Mouse (Mus musculus): ENCODE data around the gene Fbxl7. TPM values are rescaled to one million over a fixed set of nuclear protein-coding genes. Genes with fewer than 3 reads are reported as not detected.

The Fbxl7 gene
- 11.8 and 13.6 TPM in 2 replicates for total RNA-seq (2014; rRNA removed)
- 4.6 and 4.8 TPM in 2 replicates for polyA plus RNA-seq (2015; fragmentation: Nextera tagmentation; extraction: Ambion mirVana)

GRCm38 (mm10) chr15:26895251-26895711, at the start of gene Fbxl7:
Gene Fbxl7 (minus strand): TSS chr15:26895580.
- under 1% methylated on average over 47 of the region's 58 CpGs for WGBS
- peak; percentile 92 for ATAC-seq
- peak within 1 kb of the TSS; percentile 76 for H3K9ac ChIP-seq (replicated peaks; ENCODE audit: low read length)
- peak within 1 kb of the TSS; percentile 92 for H3K4me2 ChIP-seq (ENCODE audit: low read depth, low read length)
- peak; percentile 18 for TF ChIP-seq CTCF (IDR thresholded peaks at IDR 0.05; ENCODE audit: low read depth)
- no peaks in the 10 kb centered on the region for H3K9me3 ChIP-seq (ENCODE audit: low read length)
- H3K36me3 ChIP-seq (ENCODE audit: insufficient read depth, low read length), result no peaks in the 10 kb centered on the region
- H3K4me1 ChIP-seq (ENCODE audit: insufficient read depth, low read length), result peaks cover 8% of the 10 kb centered on the region; the same call in 1 of the 2 replicates
- H3K27ac ChIP-seq, result peak within 1 kb of the TSS; percentile 78
- DNase-seq (ENCODE audit: low spot score), result peak; percentile 88
- peak within 1 kb of the TSS; percentile 96 for H3K4me3 ChIP-seq (ENCODE audit: low read length)
- H3K27me3 ChIP-seq (ENCODE audit: insufficient read depth, low read length), result no peaks in the 10 kb centered on the region

GRCm38 (mm10) chr15:26922026-26922425, 26.6 kb upstream of the Fbxl7 start:
- Histone ChIP-seq H3K4me1 (ENCODE audit: insufficient read depth, low read length) (no peaks in the 10 kb centered on the region), H3K27me3 (ENCODE audit: insufficient read depth, low read length) (no peaks in the 10 kb centered on the region), H3K9me3 (ENCODE audit: low read length) (no peaks in the 10 kb centered on the region), H3K4me3 (ENCODE audit: low read length) (no peak overlapping the region), H3K27ac (no peak overlapping the region), H3K9ac (replicated peaks; ENCODE audit: low read length) (no peak overlapping the region), H3K4me2 (ENCODE audit: low read depth, low read length) (no peak overlapping the region), H3K36me3 (ENCODE audit: insufficient read depth, low read length) (no peaks in the 10 kb centered on the region)
- DNase-seq (ENCODE audit: low spot score) (no peak), ATAC-seq (no peak)
- no peak for TF ChIP-seq CTCF (IDR thresholded peaks at IDR 0.05; ENCODE audit: low read depth)
- 66% methylated on average over 2 of the region's 2 CpGs for WGBS

- H3K36me3 ChIP-seq (ENCODE audit: insufficient read depth, low read length), result no peaks in the 10 kb centered on the region
- H3K4me1 ChIP-seq (ENCODE audit: insufficient read depth, low read length), result no peaks in the 10 kb centered on the region
- no peak overlapping the region for H3K4me2 ChIP-seq (ENCODE audit: low read depth, low read length)
- DNase-seq (ENCODE audit: low spot score) (no peak), ATAC-seq (no peak)
- no peak overlapping the region for H3K27ac ChIP-seq
- no peaks in the 10 kb centered on the region for H3K27me3 ChIP-seq (ENCODE audit: insufficient read depth, low read length)
- no peak for TF ChIP-seq CTCF (IDR thresholded peaks at IDR 0.05; ENCODE audit: low read depth)
- H3K9me3 ChIP-seq (ENCODE audit: low read length), result no peaks in the 10 kb centered on the region
- no peak overlapping the region for H3K9ac ChIP-seq (replicated peaks; ENCODE audit: low read length)
- no peak overlapping the region for H3K4me3 ChIP-seq (ENCODE audit: low read length)
Observed at GRCm38 (mm10) chr15:26913427-26913826, 18.0 kb upstream of the Fbxl7 start.

- DNase-seq (ENCODE audit: low spot score) (peak; percentile 30), ATAC-seq (0 out of 2 replicates have a peak, but pooled peaks have one; percentile 15)
- Histone ChIP-seq H3K9me3 (ENCODE audit: low read length) (no peaks in the 10 kb centered on the region), H3K36me3 (ENCODE audit: insufficient read depth, low read length) (no peaks in the 10 kb centered on the region), H3K27me3 (ENCODE audit: insufficient read depth, low read length) (no peaks in the 10 kb centered on the region), H3K9ac (replicated peaks; ENCODE audit: low read length) (peak overlapping the region; percentile 76), H3K4me2 (ENCODE audit: low read depth, low read length) (peak overlapping the region; percentile 92), H3K27ac (peak overlapping the region; percentile 78), H3K4me1 (ENCODE audit: insufficient read depth, low read length) (peaks cover 8% of the 10 kb centered on the region; the same call in 1 of the 2 replicates), H3K4me3 (ENCODE audit: low read length) (peak overlapping the region; percentile 96)
- no peak for TF ChIP-seq CTCF (IDR thresholded peaks at IDR 0.05; ENCODE audit: low read depth)
- WGBS, result 0% methylated on average over 14 of the region's 14 CpGs
Observed at GRCm38 (mm10) chr15:26895761-26896160, 381 bp upstream of the Fbxl7 start.

GRCm38 (mm10) chr15:26894801-26895229, 565 bp downstream of the Fbxl7 start:
- Histone ChIP-seq H3K9me3 (ENCODE audit: low read length) (no peaks in the 10 kb centered on the region), H3K36me3 (ENCODE audit: insufficient read depth, low read length) (no peaks in the 10 kb centered on the region), H3K4me3 (ENCODE audit: low read length) (peak overlapping the region; percentile 96), H3K9ac (replicated peaks; ENCODE audit: low read length) (peak overlapping the region; percentile 76), H3K4me2 (ENCODE audit: low read depth, low read length) (peak overlapping the region; percentile 92), H3K27ac (peak overlapping the region; percentile 78), H3K4me1 (ENCODE audit: insufficient read depth, low read length) (peaks cover 8% of the 10 kb centered on the region; the same call in 1 of the 2 replicates), H3K27me3 (ENCODE audit: insufficient read depth, low read length) (no peaks in the 10 kb centered on the region)
- TF ChIP-seq CTCF (IDR thresholded peaks at IDR 0.05; ENCODE audit: low read depth), result no peak
- 1% methylated on average over 25 of the region's 28 CpGs for WGBS
- DNase-seq (ENCODE audit: low spot score), result peak; percentile 33
- peak; percentile 76 for ATAC-seq

GRCm38 (mm10) chr15:26894031-26894655, 1.2 kb downstream of the Fbxl7 start:
- Histone ChIP-seq H3K9ac (replicated peaks; ENCODE audit: low read length) (peak overlapping the region; percentile 76), H3K27me3 (ENCODE audit: insufficient read depth, low read length) (no peaks in the 10 kb centered on the region), H3K4me1 (ENCODE audit: insufficient read depth, low read length) (peaks cover 8% of the 10 kb centered on the region; the same call in 1 of the 2 replicates), H3K4me3 (ENCODE audit: low read length) (peak overlapping the region; percentile 96), H3K4me2 (ENCODE audit: low read depth, low read length) (peak overlapping the region; percentile 92), H3K27ac (peak overlapping the region; percentile 78; the same call in 1 of the 2 replicates), H3K36me3 (ENCODE audit: insufficient read depth, low read length) (no peaks in the 10 kb centered on the region), H3K9me3 (ENCODE audit: low read length) (no peaks in the 10 kb centered on the region)
- DNase-seq (ENCODE audit: low spot score) (peak; percentile 53), ATAC-seq (no peak)
- WGBS, result 2% methylated on average over 12 of the region's 12 CpGs
- no peak for TF ChIP-seq CTCF (IDR thresholded peaks at IDR 0.05; ENCODE audit: low read depth)

GRCm38 (mm10) chr15:26893136-26893535, 2.2 kb downstream of the Fbxl7 start:
- Histone ChIP-seq H3K27ac (no peak overlapping the region), H3K4me1 (ENCODE audit: insufficient read depth, low read length) (peaks cover 8% of the 10 kb centered on the region; the same call in 1 of the 2 replicates), H3K9me3 (ENCODE audit: low read length) (no peaks in the 10 kb centered on the region), H3K27me3 (ENCODE audit: insufficient read depth, low read length) (no peaks in the 10 kb centered on the region), H3K4me2 (ENCODE audit: low read depth, low read length) (peak overlapping the region; percentile 92), H3K36me3 (ENCODE audit: insufficient read depth, low read length) (no peaks in the 10 kb centered on the region), H3K9ac (replicated peaks; ENCODE audit: low read length) (no peak overlapping the region), H3K4me3 (ENCODE audit: low read length) (no peak overlapping the region)
- no peak for TF ChIP-seq CTCF (IDR thresholded peaks at IDR 0.05; ENCODE audit: low read depth)
- DNase-seq (ENCODE audit: low spot score) (no peak), ATAC-seq (no peak)
- WGBS, result 52% methylated on average over 4 of the region's 4 CpGs
